Mouse (Mus musculus) thymus, adult 18-20 months (tissue): Measurements from ENCODE around the gene Neil3.
A peak's percentile ranks its signal among the peaks of the same experiment; 100 is the strongest.
"Not testable (repeated sequence)": the region's sequence is repeated elsewhere in the genome, so short reads cannot be mapped to it uniquely, and the experiment has no call there.

Experiments
- DNase-seq, 2 experiments: peaks; one replicate each; pipeline ENCODE4 v3.0.0; 2022; ENCODE audit warnings: mixed read lengths in 2 of 2

Gene Neil3

GRCm38 (mm10) chr8:53638495-53639171, at the start of gene Neil3:
Gene Neil3 (minus strand): TSS chr8:53639065.
- peak; percentile 63 to 73 for DNase-seq

GRCm38 (mm10) chr8:53680846-53681245, 42.0 kb upstream of the Neil3 start:
- DNase-seq, result no peak

DNA sequence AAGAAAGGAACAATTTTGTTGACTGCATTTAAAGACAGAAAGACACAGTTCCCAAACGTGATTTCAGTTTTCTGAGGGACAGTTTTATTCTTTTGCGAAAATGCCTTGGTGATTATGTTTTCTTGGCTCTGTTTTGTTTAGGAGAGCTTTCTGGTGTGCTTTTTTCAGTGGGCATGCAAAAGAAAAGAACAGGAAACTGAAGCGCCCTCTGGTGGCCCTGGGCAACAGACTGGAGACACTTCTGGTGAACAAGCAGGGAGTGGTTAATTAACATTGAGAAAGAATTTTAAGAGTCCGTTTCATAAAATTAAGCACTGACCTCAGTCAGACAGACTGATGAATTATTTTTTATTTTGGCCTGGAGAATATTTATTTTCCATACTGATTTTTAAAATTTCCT, 25.1 kb upstream of the Neil3 start:
- peak in 1 of 2 experiments; percentile 10 for DNase-seq

- DNase-seq, result no peak
Measured at GRCm38 (mm10) chr8:53661436-53661835, 22.6 kb upstream of the Neil3 start.

GRCm38 (mm10) chr8:53630618-53631017, 8.2 kb downstream of the Neil3 start:
- no peak for DNase-seq

- no peak for DNase-seq
Measured at GRCm38 (mm10) chr8:53628864-53629415, 9.9 kb downstream of the Neil3 start.

- DNase-seq, result no peak
Measured at GRCm38 (mm10) chr8:53623425-53623824, 15.4 kb downstream of the Neil3 start.

GRCm38 (mm10) chr8:53619196-53619595, 19.7 kb downstream of the Neil3 start:
- no peak for DNase-seq

- DNase-seq, result no peak
Measured at GRCm38 (mm10) chr8:53614288-53614646, 24.6 kb downstream of the Neil3 start.

GRCm38 (mm10) chr8:53613577-53614287, 25.1 kb downstream of the Neil3 start:
- DNase-seq, result no peak

GRCm38 (mm10) chr8:53612297-53612696, 26.6 kb downstream of the Neil3 start:
- DNase-seq, result no peak

- no peak for DNase-seq
Measured at GRCm38 (mm10) chr8:53607040-53607439, 31.8 kb downstream of the Neil3 start.

DNA sequence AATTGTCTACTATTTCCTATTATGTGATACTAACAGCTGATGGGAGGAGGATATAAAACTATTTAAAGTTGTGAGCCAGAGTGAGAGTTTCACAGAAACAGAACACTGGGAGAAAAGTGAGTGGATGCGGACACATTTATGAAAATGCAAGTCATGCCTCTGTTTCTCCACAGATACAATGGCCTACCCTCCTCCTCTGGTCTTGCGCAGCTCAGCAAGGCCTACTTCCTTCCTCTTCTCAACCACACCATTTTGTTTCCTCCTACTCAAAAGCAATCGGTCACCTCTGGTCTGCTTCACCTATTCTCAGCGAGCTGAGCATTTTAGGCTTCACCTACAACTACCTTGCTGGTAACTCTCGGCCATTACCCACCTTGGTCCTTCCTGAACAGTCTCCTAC, 34.0 kb downstream of the Neil3 start:
- no peak for DNase-seq

DNA sequence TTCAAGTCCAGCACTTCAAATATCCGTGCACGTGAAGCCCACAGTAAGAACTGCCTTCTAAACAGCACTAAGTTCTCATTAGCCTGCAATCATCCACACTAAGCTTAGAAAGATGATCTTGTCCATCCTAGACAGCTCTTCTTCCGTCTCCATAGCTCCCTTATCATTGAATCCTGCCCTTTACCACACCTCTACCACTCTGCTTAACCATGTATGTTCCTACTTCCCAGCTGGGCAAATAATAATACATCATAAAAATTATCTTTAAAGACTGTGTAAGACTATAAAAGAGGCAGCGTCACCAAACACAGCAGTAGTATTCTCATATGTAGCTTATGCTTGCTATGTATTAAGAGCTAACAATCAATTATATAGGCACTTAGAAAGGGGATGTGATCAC, 35.2 kb downstream of the Neil3 start:
- DNase-seq, result no peak

DNA sequence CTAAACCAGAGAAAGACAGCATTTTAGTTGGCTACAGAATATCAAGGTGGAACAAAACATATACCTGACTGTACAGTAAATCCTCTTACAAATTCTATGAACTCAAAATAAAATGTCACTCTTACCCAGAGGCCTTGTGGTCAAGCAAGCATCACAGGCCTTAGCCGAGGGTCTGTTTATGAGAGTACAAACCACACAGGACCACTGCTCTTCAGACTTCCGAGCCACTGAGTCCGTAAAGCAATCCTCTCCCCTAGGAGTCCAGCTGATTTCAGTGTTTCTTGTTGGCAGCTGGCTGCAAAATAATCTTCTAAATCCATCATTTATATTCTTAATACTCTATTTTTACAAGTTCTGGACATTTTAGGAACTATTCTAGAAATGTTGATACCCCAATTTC, 38.0 kb downstream of the Neil3 start:
- no peak for DNase-seq

DNA sequence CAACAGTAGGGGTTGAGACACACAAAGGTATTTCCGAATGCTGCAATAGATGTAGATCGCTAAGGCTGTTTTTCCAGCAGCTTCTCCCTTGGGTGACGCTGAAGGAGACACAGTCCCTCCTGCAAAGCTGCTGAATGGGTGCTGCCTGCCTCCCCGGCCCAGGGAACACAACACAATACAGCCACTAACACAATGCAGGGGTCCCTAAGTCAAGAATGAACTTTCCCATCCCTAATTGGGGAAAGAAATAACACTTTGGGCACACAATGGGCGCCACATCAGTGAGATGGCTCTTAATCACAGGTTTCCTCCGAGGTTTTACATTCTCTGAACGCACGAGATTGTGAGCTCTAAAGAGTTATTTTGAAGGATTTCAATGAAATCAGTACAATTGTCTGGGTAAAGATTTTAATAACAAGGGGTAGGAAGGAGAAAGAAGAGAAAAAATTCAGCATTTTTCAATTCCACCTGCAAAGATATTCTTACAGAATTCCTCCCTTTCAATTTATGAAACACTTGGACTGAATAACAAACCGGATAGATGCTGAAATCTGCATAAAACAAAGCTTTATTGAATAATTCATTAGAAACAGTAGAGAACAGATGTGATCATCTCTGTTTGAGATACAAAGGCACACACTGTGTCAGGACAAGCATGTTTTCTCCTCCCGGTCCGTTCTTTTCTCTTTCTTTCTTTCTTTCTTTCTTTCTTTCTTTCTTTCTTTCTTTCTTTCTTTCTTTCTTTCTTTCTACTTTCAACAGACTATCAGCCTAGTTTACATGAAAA, 38.6 kb downstream of the Neil3 start:
- no peak for DNase-seq

- DNase-seq, result no peak
Measured at GRCm38 (mm10) chr8:53598101-53598500, 40.8 kb downstream of the Neil3 start.

DNA sequence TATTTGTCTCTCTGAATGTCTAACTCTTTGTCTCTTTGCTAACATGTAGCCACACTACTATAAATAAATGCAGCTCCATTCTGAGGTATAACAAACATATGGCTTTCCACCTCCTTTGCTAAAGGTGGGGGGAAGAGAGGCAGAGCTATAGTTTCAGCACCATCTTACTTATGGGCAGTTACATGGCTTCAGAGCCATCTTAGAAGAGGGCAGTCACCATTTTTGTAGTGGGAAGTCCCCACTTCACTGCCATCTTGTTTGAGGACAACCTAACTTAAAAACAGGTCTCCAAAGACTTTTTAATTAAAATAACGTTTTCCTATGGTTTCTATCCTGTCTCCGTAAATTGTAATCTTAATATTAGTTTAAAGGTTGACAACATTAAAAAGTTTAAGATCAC, 47.1 kb downstream of the Neil3 start:
- DNase-seq, result no peak

DNA sequence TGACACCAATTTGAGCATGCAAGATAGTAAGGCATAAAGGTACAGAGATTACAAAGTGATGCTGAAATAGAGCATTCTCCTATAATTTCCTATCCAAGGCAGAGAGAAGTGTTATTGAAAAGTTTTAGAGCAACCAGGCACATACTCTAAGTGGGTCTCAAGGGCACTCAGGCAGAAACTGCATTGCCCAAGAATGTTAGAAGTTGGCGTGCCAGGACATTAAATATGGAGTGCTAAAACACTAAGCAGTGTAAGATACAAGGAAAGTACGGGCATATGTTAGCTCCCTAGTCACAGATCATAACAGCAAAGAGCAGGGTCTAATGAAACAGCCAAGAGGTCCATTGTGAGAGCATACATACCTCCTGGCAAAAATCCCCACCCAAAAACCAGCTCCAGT, 65.3 kb downstream of the Neil3 start:
- no peak for DNase-seq

- no peak for DNase-seq
Measured at GRCm38 (mm10) chr8:53566223-53566622, 72.6 kb downstream of the Neil3 start.

GRCm38 (mm10) chr8:53562441-53563040, 76.3 kb downstream of the Neil3 start:
- no peak for DNase-seq

DNA sequence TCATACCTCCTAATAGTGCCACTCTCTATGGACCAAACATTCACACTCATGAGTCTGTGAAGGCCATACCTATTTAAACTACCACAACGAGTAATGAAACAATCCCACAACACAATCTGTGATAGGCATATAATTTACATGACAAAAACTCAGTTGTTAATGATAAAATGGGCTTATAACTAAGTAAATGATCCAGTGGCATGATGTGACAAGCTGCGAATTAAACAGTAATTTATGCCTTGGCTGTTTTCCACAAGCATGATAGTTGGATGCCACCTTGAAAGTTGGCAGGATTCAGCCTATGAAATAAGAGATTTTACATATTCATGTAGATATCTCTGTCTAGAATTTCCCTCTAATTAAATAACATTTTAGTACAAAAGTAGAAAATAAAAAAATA, 99.3 kb downstream of the Neil3 start:
- no peak for DNase-seq

DNA sequence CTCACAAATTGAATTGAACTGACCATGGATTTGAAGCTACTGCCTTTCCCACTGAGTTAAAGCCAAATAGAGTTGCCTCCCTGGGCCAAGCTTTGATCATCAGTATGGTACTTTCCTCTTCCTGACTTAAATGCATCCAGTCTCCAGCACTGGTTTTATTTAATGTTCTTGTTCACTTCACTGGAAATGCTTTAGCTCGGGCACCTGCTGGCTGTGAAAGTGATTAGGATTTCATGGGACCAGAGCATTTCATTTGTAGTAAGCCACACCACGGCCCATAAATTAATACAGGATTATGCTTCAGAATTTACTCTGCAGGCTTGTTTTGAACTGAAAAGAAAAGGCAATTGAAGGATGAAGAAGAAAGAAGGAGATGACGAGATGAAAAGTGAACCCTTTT, 100.8 kb downstream of the Neil3 start:
- not testable (repeated sequence) for DNase-seq
